Mouse (Mus musculus) ES-E14 (cell line): ENCODE data around the gene Tbc1d20. TPM values are rescaled to one million over a fixed set of nuclear protein-coding genes. Genes with fewer than 3 reads are reported as not detected.

Experiments
- DNase-seq: peaks from one replicate; pipeline ENCODE4 v3.0.0-alpha.2; 2013; ENCODE audit warnings: low read depth, low spot score
- H3K27ac ChIP-seq: 2 replicates; pipeline ENCODE4 v1.5.1; 2012; ENCODE audit warnings: low read depth, mild to moderate bottlenecking, low read length, moderate library complexity, mixed read lengths; ENCODE audit not compliant: poor library complexity, insufficient read depth, severe bottlenecking
- H3K36me3 ChIP-seq: 2 replicates; pipeline ENCODE4 v1.6.1; 2012; ENCODE audit warnings: mild to moderate bottlenecking, low read length, moderate library complexity, mixed read lengths; ENCODE audit not compliant: control insufficient read depth, poor library complexity, insufficient read depth, severe bottlenecking
- H3K4me1 ChIP-seq, 2 experiments: fragments of 150-350 bp in 1 of 2; sonication (generic) in 1 of 2; 2 replicates each; pipeline ENCODE4 v1.6.1; 2012; ENCODE audit warnings: low read length in 2 of 2, mild to moderate bottlenecking in 1 of 2, mixed read lengths in 1 of 2; ENCODE audit not compliant: control insufficient read depth in 2 of 2, insufficient read depth in 2 of 2, poor library complexity in 1 of 2
- H3K4me3 ChIP-seq, 2 experiments: fragments of 150-350 bp in 1 of 2; sonication (generic) in 1 of 2; 2 replicates each; pipeline ENCODE4 v1.5.1; 2012; ENCODE audit warnings: low read length in 2 of 2, low read depth in 1 of 2, mild to moderate bottlenecking in 1 of 2, mixed read lengths in 1 of 2; ENCODE audit not compliant: insufficient read depth in 1 of 2, poor library complexity in 1 of 2, severe bottlenecking in 1 of 2
- H3K9ac ChIP-seq: 2 replicates; pipeline ENCODE4 v1.6.1; 2012; ENCODE audit warnings: low read depth, mild to moderate bottlenecking, low read length, mixed read lengths; ENCODE audit not compliant: poor library complexity, insufficient read depth, severe bottlenecking
- H3K9me3 ChIP-seq: fragments of 150-350 bp; sonication (generic); 2 replicates; pipeline ENCODE4 v1.6.1; 2012; ENCODE audit warnings: low read depth, mild to moderate bottlenecking, low read length; ENCODE audit not compliant: control insufficient read depth, insufficient read depth
- CHD2 ChIP-seq: IDR thresholded peaks from 2 replicates; pipeline ENCODE4 v1.6.1; 2014; ENCODE audit warnings: mild to moderate bottlenecking, low read depth, low read length, inconsistent platforms
- HCFC1 ChIP-seq: IDR thresholded peaks from 2 replicates; pipeline ENCODE4 v1.6.1; 2012; ENCODE audit warnings: low read length, inconsistent platforms, borderline replicate concordance; ENCODE audit not compliant: insufficient read depth
- MAFK ChIP-seq: IDR thresholded peaks from 2 replicates; pipeline ENCODE4 v1.6.1; 2014; ENCODE audit warnings: mild to moderate bottlenecking, low read depth, low read length, inconsistent platforms; ENCODE audit not compliant: insufficient read depth
- ZC3H11A ChIP-seq: IDR thresholded peaks from 2 replicates; pipeline ENCODE4 v1.6.1; 2012; ENCODE audit warnings: low read depth, mild to moderate bottlenecking, inconsistent platforms, low read length, borderline replicate concordance
- ZNF384 ChIP-seq: IDR thresholded peaks from 2 replicates; pipeline ENCODE4 v1.6.1; 2012; ENCODE audit warnings: low read depth, low read length, inconsistent platforms
- in situ Hi-C, 2 experiments: fragments of 600-800 bp; cut with MboI; formaldehyde crosslinking; loops; one replicate each; pipeline ENCODE4 v1.15.1; 2025; ENCODE audit warnings: low sequenced_read_pairs in 2 of 2, inconsistent platforms in 1 of 2; ENCODE audit not compliant: unreplicated experiment in 2 of 2
- total RNA-seq: library from RNA; depleted of rRNA; stranded (reverse); fragments of 300-350 nt; gene quantifications from 2 replicates; pipeline ENCODE4 v1.2.3, GENCODE M21; 2012

The Tbc1d20 gene
- total RNA-seq, 1 experiment = 20.2 TPM

- Histone ChIP-seq H3K9me3 (no peaks in the 10 kb centered on the region), H3K9ac (no peak overlapping the region), H3K4me1 (peaks cover 2 to 19% of the 10 kb centered on the region in 2 experiments; a peak in 3 of 4 replicates), H3K4me3 (no peak overlapping the region), H3K27ac (no peak overlapping the region), H3K36me3 (peaks cover 24% of the 10 kb centered on the region; the same call in 1 of the 2 replicates)
- in situ Hi-C loops = no loop called here
- DNase-seq = no peak
- TF ChIP-seq ZC3H11A (no peak), MAFK (no peak), CHD2 (no peak), ZNF384 (peak; percentile 55; the same call in 1 of the 2 replicates), HCFC1 (no peak)
Measured at GRCm38 (mm10) chr2:152333345-152334006, 39.8 kb downstream of the Tbc1d20 start.

- TF ChIP-seq ZC3H11A (no peak), MAFK (no peak), HCFC1 (no peak), ZNF384 (no peak)
Measured at GRCm38 (mm10) chr2:152335289-152335820, 41.7 kb downstream of the Tbc1d20 start.

GRCm38 (mm10) chr2:152336856-152337255 is 43.2 kb downstream of the Tbc1d20 start:
- TF ChIP-seq CHD2 (no peak), MAFK (no peak), HCFC1 (no peak), ZC3H11A (no peak), ZNF384 (no peak)
- Histone ChIP-seq H3K9me3 (no peaks in the 10 kb centered on the region), H3K4me1 (peaks cover 0 to 17% of the 10 kb centered on the region in 2 experiments; a peak in 2 of 4 replicates), H3K36me3 (peaks cover 24% of the 10 kb centered on the region), H3K4me3 (no peak overlapping the region), H3K9ac (no peak overlapping the region), H3K27ac (no peak overlapping the region)
- in situ Hi-C loops = no loop called here
- DNase-seq = no peak

More at GRCm38 (mm10) chr2:152335289-152335820, 41.7 kb downstream of the Tbc1d20 start:
- no peak for DNase-seq
- no peak overlapping the region for H3K27ac ChIP-seq
- peaks cover 25% of the 10 kb centered on the region for H3K36me3 ChIP-seq
- peaks cover 0 to 21% of the 10 kb centered on the region in 2 experiments; a peak in 2 of 4 replicates for H3K4me1 ChIP-seq
- in situ Hi-C loops = no loop called here
- no peaks in the 10 kb centered on the region for H3K9me3 ChIP-seq
- H3K4me3 ChIP-seq = no peak overlapping the region
- H3K9ac ChIP-seq = no peak overlapping the region

GRCm38 (mm10) chr2:152337591-152338212 is 44.1 kb downstream of the Tbc1d20 start:
- no peak overlapping the region for H3K27ac ChIP-seq
- no peak for DNase-seq
- no peak overlapping the region for H3K9ac ChIP-seq
- H3K9me3 ChIP-seq = no peaks in the 10 kb centered on the region
- peaks cover 32% of the 10 kb centered on the region for H3K36me3 ChIP-seq
- H3K4me3 ChIP-seq = no peak overlapping the region
- in situ Hi-C loops = no loop called here
- TF ChIP-seq MAFK (no peak), CHD2 (no peak), ZNF384 (no peak), HCFC1 (no peak), ZC3H11A (no peak)
- H3K4me1 ChIP-seq = peaks cover 0 to 18% of the 10 kb centered on the region in 2 experiments; a peak in 2 of 4 replicates
